Mouse (Mus musculus): ENCODE measurements around the gene Txndc16. TPM values are rescaled to one million over a fixed set of nuclear protein-coding genes. Genes with fewer than 3 reads are reported as not detected.

Txndc16 gene
- 0.38 TPM in 1 of 2 replicates, not detected in the other for polyA plus RNA-seq (2012; ENCODE audit: insufficient read depth, low replicate concordance)

DNA sequence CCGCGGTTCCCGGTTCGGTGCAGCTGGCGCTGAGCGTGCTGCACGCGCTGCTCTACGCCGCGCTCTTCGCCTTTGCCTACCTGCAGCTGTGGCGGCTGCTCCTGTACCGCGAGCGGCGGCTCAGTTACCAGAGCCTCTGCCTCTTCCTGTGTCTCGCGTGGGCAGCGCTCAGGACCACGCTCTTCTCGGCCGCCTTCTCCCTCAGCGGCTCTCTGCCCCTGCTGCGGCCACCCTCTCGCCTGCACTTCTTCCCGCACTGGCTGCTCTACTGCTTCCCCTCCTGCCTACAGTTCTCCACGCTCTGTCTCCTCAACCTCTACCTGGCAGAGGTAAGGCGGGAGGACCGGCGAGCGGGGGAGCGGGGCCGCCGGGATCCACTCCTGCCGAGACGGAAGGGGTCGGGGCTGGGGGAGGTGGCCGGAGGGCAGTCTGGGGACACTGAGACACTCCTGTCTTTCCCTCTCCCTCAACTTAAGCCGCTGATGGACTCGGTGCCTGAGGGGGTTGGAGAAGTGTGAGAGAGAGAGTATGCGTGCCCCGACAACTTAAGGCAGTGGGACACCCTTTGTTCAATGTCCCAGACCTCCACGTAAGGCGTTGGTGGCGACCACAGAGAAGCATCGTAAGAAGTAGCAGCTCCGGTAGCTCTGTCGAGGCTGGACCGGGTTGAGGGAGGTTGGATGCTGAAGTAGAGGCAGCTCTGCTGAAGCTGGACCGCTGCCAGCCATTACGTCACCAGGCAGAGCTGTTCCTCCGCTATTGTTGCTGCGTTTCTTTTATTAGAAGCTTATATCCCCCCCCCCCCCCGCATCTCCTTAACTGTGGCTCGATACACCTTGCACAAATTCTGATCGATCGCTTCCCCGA lies at the start of gene Txndc16:
TSS of gene Txndc16 (minus strand) at position 239 of the 867 bp plus-strand sequence.
- Histone ChIP-seq H3K36me3 (replicated peaks; ENCODE audit: low read length) (no peaks in the 10 kb centered on the region), H3K9me3 (no peaks in the 10 kb centered on the region), H3K27me3 (replicated peaks) (peaks cover 13% of the 10 kb centered on the region), H3K4me3 (replicated peaks) (peak within 1 kb of the TSS; percentile 96), H3K4me1 (peaks cover 30% of the 10 kb centered on the region)
- TF ChIP-seq FLI1 (IDR thresholded peaks at IDR 0.05; ENCODE audit: low read length) (no peak), GATA1 (IDR thresholded peaks at IDR 0.05; ENCODE audit: borderline replicate concordance, low read length) (no peak)

DNA sequence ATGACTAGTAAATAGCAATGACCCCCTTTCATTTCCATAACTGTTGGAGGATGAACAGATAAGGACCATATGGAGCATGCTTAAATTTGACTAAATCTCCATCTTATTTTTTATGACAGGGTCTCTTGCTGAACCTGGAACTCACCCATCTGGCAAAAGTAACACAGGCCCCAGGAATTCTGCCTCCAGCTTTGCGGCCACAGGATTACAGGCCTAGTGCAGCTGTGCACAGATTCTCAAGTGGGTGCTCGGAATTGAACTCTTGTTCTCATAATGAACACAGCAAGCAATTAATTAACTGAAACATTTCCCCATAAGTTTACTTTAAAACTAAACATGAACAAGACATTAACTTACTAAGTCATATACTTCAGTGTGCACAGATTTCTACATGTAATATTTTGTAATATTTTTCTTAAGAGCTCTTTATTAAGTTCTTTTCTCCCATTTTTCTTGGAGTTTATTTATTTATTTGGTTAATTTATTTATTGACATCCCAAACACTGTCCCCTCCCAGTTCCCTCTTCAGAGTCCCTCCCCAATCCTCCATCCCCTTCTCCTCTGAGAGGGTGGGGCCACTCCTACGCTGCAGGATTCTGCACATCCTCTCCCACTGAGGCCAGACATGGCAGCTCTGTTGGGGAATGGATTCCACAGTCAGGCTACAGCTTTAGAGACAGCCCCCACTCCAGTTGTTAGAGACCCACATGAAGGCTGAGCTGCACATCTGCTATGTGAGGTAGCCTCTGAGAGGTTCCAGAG lies 43.9 kb upstream of the Txndc16 start:
- Histone ChIP-seq H3K4me3 (replicated peaks) (no peak overlapping the region), H3K9me3 (no peaks in the 10 kb centered on the region), H3K4me1 (no peaks in the 10 kb centered on the region), H3K36me3 (replicated peaks; ENCODE audit: low read length) (no peaks in the 10 kb centered on the region), H3K27me3 (replicated peaks) (peaks cover 2% of the 10 kb centered on the region)
- TF ChIP-seq GATA1 (IDR thresholded peaks at IDR 0.05; ENCODE audit: borderline replicate concordance, low read length) (no peak), FLI1 (IDR thresholded peaks at IDR 0.05; ENCODE audit: low read length) (no peak)

DNA sequence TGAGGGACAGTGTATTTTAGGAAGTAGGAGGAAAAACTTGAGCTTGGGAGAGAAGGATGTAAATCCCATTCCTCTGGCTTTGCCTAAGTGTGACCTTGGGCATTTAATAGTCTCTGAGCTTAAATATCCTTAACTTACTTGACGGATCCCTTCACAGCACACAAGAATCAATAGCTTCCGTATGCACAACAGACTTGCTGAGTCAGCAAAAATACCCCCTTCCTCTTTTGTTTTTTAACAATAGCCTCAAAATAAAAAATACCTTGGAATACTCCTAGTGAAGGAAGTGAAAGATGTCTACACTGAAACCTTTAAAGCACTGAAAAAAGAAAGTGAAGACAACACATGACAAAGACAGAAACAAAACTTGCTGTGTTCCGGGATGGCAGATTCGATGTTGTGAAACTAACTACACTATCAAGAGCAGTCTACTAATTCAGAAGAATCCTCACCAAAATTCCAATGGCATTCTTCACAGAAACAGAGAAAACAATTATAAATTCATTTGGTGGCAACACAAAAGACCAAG lies 31.5 kb upstream of the Txndc16 start:
- Histone ChIP-seq H3K27me3 (replicated peaks) (no peaks in the 10 kb centered on the region), H3K4me1 (no peaks in the 10 kb centered on the region), H3K36me3 (replicated peaks; ENCODE audit: low read length) (no peaks in the 10 kb centered on the region), H3K4me3 (replicated peaks) (no peak overlapping the region), H3K9me3 (no peaks in the 10 kb centered on the region)
- no peak for TF ChIP-seq GATA1 (IDR thresholded peaks at IDR 0.05; ENCODE audit: borderline replicate concordance, low read length)

DNA sequence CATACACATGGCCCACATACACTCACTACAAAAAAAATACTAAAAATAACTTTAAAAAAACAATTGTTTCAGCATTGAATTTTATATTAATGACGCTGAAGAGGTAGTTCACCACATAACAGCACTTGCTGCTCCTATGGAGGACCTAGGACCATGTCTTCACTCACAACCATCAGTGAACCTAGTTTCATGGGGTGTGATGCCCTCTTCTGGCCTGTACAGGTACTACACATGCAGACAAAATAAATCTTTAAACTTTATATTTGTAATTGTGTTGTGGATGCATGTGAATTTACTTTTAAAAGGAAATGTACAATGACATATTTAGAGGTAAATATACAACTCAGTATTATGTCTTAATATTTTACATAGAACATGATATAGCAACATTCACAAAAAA lies 21.5 kb upstream of the Txndc16 start:
- Histone ChIP-seq H3K4me1 (peaks cover 3% of the 10 kb centered on the region; the same call in 1 of the 2 replicates), H3K4me3 (replicated peaks) (no peak overlapping the region), H3K36me3 (replicated peaks; ENCODE audit: low read length) (no peaks in the 10 kb centered on the region), H3K27me3 (replicated peaks) (no peaks in the 10 kb centered on the region), H3K9me3 (no peaks in the 10 kb centered on the region)
- no peak for TF ChIP-seq FLI1 (IDR thresholded peaks at IDR 0.05; ENCODE audit: low read length)
- TF ChIP-seq GATA1 (IDR thresholded peaks at IDR 0.05; ENCODE audit: borderline replicate concordance, low read length) = no peak

DNA sequence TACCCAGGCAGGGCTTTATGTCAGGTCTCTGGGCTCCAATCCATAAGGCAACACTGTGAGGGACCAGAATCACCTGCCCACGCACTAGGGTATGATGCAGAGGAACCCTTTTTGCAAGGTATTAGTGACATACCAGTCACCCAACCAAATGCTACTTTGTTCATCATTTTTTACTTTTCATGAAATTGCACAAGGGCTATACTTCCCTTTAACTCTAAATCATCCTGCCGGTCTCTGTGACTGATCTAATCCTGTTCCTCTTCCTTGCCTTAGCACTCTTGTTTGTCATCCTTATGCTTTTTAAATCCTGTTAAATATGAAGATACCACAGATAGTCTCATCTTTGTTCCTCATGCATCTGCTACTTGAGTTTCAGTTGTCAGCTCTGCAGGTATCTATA lies 18.9 kb upstream of the Txndc16 start:
- TF ChIP-seq FLI1 (IDR thresholded peaks at IDR 0.05; ENCODE audit: low read length) (no peak), GATA1 (IDR thresholded peaks at IDR 0.05; ENCODE audit: borderline replicate concordance, low read length) (no peak)
- H3K9me3 ChIP-seq = no peaks in the 10 kb centered on the region
- no peak overlapping the region for H3K4me3 ChIP-seq (replicated peaks)
- H3K36me3 ChIP-seq (replicated peaks; ENCODE audit: low read length) = no peaks in the 10 kb centered on the region
- no peaks in the 10 kb centered on the region for H3K27me3 ChIP-seq (replicated peaks)
- no peaks in the 10 kb centered on the region for H3K4me1 ChIP-seq

DNA sequence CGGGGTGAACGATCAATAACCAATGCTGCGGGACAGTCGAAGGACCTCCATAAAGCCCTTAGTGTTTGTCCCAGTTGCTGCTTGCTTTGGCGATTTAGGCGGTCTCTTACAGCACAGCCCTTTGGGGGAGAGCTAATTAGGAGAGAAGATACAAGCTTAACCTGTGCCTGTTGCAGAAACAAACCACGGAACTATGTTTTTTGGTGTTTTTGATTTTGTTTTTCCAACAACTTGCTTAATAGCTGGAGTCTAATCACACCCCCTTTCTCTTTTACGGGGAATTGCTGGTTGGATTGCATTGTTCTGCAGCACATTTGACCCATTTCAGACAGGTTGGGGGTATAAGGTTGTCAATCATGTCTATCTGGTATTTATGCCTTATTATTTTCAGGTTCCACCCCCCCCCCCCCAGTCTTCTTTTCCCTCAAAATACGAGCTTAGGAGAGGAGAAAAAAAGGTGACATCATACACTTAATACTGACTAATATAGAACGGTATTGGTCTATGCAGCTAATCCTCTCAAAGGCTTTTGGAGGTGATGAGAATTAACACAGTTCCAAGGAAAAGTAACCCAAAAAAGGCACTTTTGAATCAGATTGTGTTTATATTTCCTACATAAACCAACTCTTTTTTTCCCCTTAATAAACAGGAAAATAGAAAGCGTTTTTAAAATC lies 966 bp upstream of the Txndc16 start:
- no peaks in the 10 kb centered on the region for H3K36me3 ChIP-seq (replicated peaks; ENCODE audit: low read length)
- H3K27me3 ChIP-seq (replicated peaks) = peaks cover 13% of the 10 kb centered on the region
- peak overlapping the region; percentile 96 for H3K4me3 ChIP-seq (replicated peaks)
- TF ChIP-seq FLI1 (IDR thresholded peaks at IDR 0.05; ENCODE audit: low read length) = no peak
- TF ChIP-seq GATA1 (IDR thresholded peaks at IDR 0.05; ENCODE audit: borderline replicate concordance, low read length) = no peak
- no peaks in the 10 kb centered on the region for H3K9me3 ChIP-seq
- peaks cover 30% of the 10 kb centered on the region for H3K4me1 ChIP-seq

DNA sequence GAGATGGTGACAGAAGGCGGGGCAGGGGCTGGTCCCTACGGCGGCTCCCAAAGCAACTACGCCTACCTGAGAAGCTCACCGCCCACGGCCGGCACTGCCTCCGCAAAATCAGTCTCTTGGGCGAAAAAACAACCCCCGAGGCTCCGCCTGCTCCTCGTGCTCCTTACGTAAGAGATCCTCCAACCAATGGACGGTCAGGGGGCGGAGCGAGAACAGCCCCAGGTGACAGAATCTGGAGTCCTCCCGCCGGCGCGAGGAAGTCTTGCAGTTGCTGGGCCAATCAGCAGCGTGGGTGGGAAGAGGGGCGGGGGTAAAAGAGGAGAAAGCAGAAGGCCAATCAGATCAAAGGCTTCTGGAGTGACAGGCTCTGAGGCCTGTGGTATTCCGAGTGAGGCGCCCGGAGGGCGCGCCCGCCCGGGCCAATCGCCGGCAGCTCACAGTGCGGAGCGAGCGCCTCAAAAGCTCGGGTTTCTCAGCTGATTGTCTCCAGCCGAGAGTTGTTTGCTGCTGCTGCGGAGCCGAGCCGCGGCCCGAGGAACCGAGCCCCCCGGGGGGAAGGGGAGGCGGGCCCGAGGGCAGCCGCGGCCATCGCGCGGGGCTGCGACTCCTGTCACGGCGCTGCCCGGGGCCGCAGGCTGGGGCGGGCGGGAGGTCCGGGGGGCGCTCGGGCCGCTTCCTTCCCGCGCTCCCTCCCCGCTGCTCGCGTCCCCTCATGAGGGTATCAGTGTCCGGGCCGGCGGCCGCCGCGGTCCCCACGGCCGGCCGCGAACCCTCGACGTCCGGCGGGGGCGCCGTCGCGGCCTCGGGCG lies 643 bp downstream of the Txndc16 start, which contains the start of gene Gpr137c:
TSS of gene Gpr137c (plus strand) at position 437 of the 809 bp plus-strand sequence.
- no peak for TF ChIP-seq FLI1 (IDR thresholded peaks at IDR 0.05; ENCODE audit: low read length)
- no peak for TF ChIP-seq GATA1 (IDR thresholded peaks at IDR 0.05; ENCODE audit: borderline replicate concordance, low read length)
- peak within 1 kb of the TSS; percentile 96 for H3K4me3 ChIP-seq (replicated peaks)
- peaks cover 13% of the 10 kb centered on the region for H3K27me3 ChIP-seq (replicated peaks)
- peaks cover 30% of the 10 kb centered on the region for H3K4me1 ChIP-seq
- H3K36me3 ChIP-seq (replicated peaks; ENCODE audit: low read length) = no peaks in the 10 kb centered on the region
- H3K9me3 ChIP-seq = no peaks in the 10 kb centered on the region

DNA sequence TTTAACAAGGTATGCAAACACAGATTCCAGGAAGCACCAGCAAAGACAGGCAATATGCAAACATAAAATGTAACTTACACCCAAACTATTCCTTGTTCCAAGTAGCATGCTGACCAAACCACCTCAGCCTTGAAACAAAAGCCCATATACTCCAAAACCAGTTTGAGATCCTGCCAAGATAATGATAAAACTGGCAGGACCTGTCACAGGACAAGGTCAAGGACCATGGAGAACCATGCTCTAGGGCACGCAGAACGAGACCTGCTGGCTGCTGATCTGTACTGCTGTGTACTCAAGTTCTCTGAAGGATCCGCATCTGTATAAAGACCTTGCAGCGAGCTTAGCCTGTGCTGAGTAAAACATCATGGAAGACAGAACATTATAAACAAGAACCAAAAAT lies 2.4 kb downstream of the Txndc16 start:
- Histone ChIP-seq H3K4me3 (replicated peaks) (peak overlapping the region; percentile 70), H3K9me3 (no peaks in the 10 kb centered on the region), H3K4me1 (peaks cover 30% of the 10 kb centered on the region), H3K27me3 (replicated peaks) (peaks cover 13% of the 10 kb centered on the region), H3K36me3 (replicated peaks; ENCODE audit: low read length) (no peaks in the 10 kb centered on the region)
- no peak for TF ChIP-seq FLI1 (IDR thresholded peaks at IDR 0.05; ENCODE audit: low read length)
- TF ChIP-seq GATA1 (IDR thresholded peaks at IDR 0.05; ENCODE audit: borderline replicate concordance, low read length) = no peak
